Mouse (Mus musculus) bone marrow, adult 2 months (tissue): ENCODE measurements around the gene Hoxc9. TPM values are rescaled to one million over a fixed set of nuclear protein-coding genes. Genes with fewer than 3 reads are reported as not detected.

Experiments
- H3K27ac ChIP-seq: fragments of 200-500 bp; 2 replicates; pipeline ENCODE4 v1.5.1; 2012; ENCODE audit warnings: low read depth, mild to moderate bottlenecking, control low read depth, inconsistent platforms, low read length; ENCODE audit not compliant: control insufficient read depth, poor library complexity, insufficient read depth
- H3K4me1 ChIP-seq: fragments of 200-500 bp; 2 replicates; pipeline ENCODE4 v1.6.1; 2011; ENCODE audit warnings: low read length; ENCODE audit not compliant: control insufficient read depth, insufficient read depth
- H3K4me3 ChIP-seq: fragments of 200-500 bp; replicated peaks from 2 replicates; pipeline ENCODE3; 2011; ENCODE audit warnings: mild to moderate bottlenecking, low read depth, low read length, control low read depth; ENCODE audit not compliant: control insufficient read depth
- CTCF ChIP-seq: fragments of 200-500 bp; IDR thresholded peaks from 2 replicates; pipeline ENCODE4 v1.5.1; 2011; ENCODE audit warnings: low read length, control low read depth; ENCODE audit not compliant: control insufficient read depth, insufficient read depth
- POLR2A ChIP-seq: fragments of 200-500 bp; IDR thresholded peaks from 2 replicates; pipeline ENCODE4 v1.6.1; 2011; ENCODE audit warnings: low read depth, mild to moderate bottlenecking, control low read depth, low read length, borderline replicate concordance; ENCODE audit not compliant: control insufficient read depth
- WGBS: fragments of 180-500 bp; shearing (Covaris S2); methylation state at CpG from one replicate; pipeline ENCODE4 v1.1.7; 2018; 5-methylcytosine and 5-hydroxymethylcytosine counted together
- polyA plus RNA-seq: library from polyadenylated mRNA; stranded (reverse); fragments of >200 nt; gene quantifications from 2 replicates; pipeline ENCODE4 v1.2.4, GENCODE M21; 2011; ENCODE audit warnings: low replicate concordance; ENCODE audit not compliant: missing spikeins, insufficient read depth, insufficient read length

Hoxc9 gene
- polyA plus RNA-seq = 0.68 TPM in 1 of 2 replicates, not detected in the other

- no peak within 1 kb of the TSS for H3K27ac ChIP-seq
- no peaks in the 10 kb centered on the region for H3K4me1 ChIP-seq
- TF ChIP-seq CTCF = no peak
- TF ChIP-seq POLR2A = no peak
- WGBS = 3% methylated on average over 12 of the region's 20 CpGs
- H3K4me3 ChIP-seq = no peak within 1 kb of the TSS
These were observed at the start of gene Hoxc9 for GRCm38 (mm10) chr15:102976171-102976570. Hoxc9 (plus strand) TSS chr15:102976439.

GRCm38 (mm10) chr15:102927032-102927645 is 49.1 kb upstream of the Hoxc9 start:
- TF ChIP-seq POLR2A (no peak), CTCF (no peak)
- Histone ChIP-seq H3K4me1 (no peaks in the 10 kb centered on the region), H3K27ac (no peak overlapping the region), H3K4me3 (no peak overlapping the region)
- 4% methylated on average over 40 of the region's 40 CpGs for WGBS

- H3K4me1 ChIP-seq = no peaks in the 10 kb centered on the region
- no peak for TF ChIP-seq POLR2A
- no peak for TF ChIP-seq CTCF
- H3K27ac ChIP-seq = no peak overlapping the region
These were observed 44.4 kb upstream of the Hoxc9 start for GRCm38 (mm10) chr15:102931706-102932358.

GRCm38 (mm10) chr15:102934438-102934837 is 41.8 kb upstream of the Hoxc9 start:
- Histone ChIP-seq H3K4me3 (no peak overlapping the region), H3K4me1 (no peaks in the 10 kb centered on the region), H3K27ac (no peak overlapping the region)
- no peak for TF ChIP-seq POLR2A
- no peak for TF ChIP-seq CTCF
- 8% methylated on average over 12 of the region's 12 CpGs for WGBS

More at GRCm38 (mm10) chr15:102931706-102932358, 44.4 kb upstream of the Hoxc9 start:
- 6% methylated on average over 23 of the region's 23 CpGs for WGBS
- H3K4me3 ChIP-seq = no peak overlapping the region

- Histone ChIP-seq H3K4me1 (no peaks in the 10 kb centered on the region), H3K4me3 (no peak overlapping the region), H3K27ac (no peak overlapping the region)
- TF ChIP-seq CTCF (no peak), POLR2A (no peak)
- 3% methylated on average over 27 of the region's 27 CpGs for WGBS
These were observed 41.3 kb upstream of the Hoxc9 start for GRCm38 (mm10) chr15:102934897-102935296.

- Histone ChIP-seq H3K4me1 (no peaks in the 10 kb centered on the region), H3K4me3 (no peak within 1 kb of the TSS), H3K27ac (no peak within 1 kb of the TSS; the same call in 1 of the 2 replicates)
- TF ChIP-seq POLR2A = no peak
- no peak for TF ChIP-seq CTCF
- 6% methylated on average over 31 of the region's 31 CpGs for WGBS
These were observed 39.8 kb upstream of the Hoxc9 start, which contains the start of gene Hoxc12 for GRCm38 (mm10) chr15:102936279-102936972. Hoxc12 (plus strand) TSS chr15:102936757.

- H3K27ac ChIP-seq = no peak overlapping the region; the same call in 1 of the 2 replicates
- no peak for TF ChIP-seq POLR2A
- TF ChIP-seq CTCF = no peak
- no peaks in the 10 kb centered on the region for H3K4me1 ChIP-seq
- no peak overlapping the region for H3K4me3 ChIP-seq
- WGBS = 8% methylated on average over 50 of the region's 50 CpGs
These were observed 39.1 kb upstream of the Hoxc9 start for GRCm38 (mm10) chr15:102937036-102937666.
